In the genomic region with DNA sequence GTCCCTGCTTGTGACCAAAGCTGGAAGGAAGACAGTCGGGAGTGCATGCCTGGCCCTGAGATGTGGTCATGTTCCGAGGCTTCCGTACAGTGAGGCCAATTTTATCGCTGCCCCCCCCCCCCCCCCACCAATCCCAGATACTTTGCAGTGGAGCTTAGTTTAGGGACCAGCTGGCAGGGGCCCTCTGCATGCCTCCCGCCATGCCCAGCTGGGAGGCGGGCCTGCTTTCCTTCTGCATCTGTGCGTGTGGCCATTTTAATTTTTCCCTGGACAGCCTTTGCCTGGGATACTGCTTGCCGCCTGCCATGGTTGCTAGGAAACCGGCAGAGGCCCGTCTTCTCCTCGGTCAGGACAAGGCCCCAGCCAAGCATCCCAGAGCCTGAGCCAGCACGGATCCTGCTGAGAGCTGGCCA, we compare ENCODE assay signal across 10 mouse cellular contexts.
DNase-seq lines count a peak whose midpoint lies in the region; ATAC-seq lines count a peak whose summit lies in the region.
"Had no signal": no experiment of that assay in that cellular context is flagged by ENCODE, and none has a peak within 500 bp of the region (broad histone marks: within the 10 kb centered on the region; RNA-seq: fewer than 3 reads in every experiment).

No protein-coding gene starts in this region.

- peak; percentile 9 to 12 for DNase-seq in left cerebral cortex, adult 18-20 months (ENCODE audit: low spot score in 2 of 2)
- no peak for DNase-seq in left cerebral cortex, adult 11 months (ENCODE audit: low spot score)
- DNase-seq in midbrain, embryonic 10.5 days (ENCODE audit: low spot score) = peak; percentile 78
- DNase-seq in testis, postnatal 14 days (ENCODE audit: low spot score) = no peak
- no peak for DNase-seq in ovary, postnatal 14 days (ENCODE audit: low spot score)

- H3K4me2 ChIP-seq in forebrain, embryonic 12.5 days = peak overlapping the region; percentile 30
- H3K4me2 ChIP-seq in hindbrain, embryonic 13.5 days = peak overlapping the region; percentile 28
- no peak overlapping the region for H3K4me2 ChIP-seq in stomach, embryonic 16.5 days (ENCODE audit: low read depth, low read length)
- H3K4me2 ChIP-seq: embryonic facial prominence, embryonic 13.5 days had no signal

- no peak overlapping the region for H3K4me3 ChIP-seq in forebrain, embryonic 12.5 days (replicated peaks)
- H3K4me3 ChIP-seq in hindbrain, embryonic 13.5 days = no peak overlapping the region
- H3K4me3 ChIP-seq in midbrain, embryonic 10.5 days = peak overlapping the region; percentile 21; the same call in 1 of the 2 replicates
- H3K4me3 ChIP-seq in stomach, embryonic 16.5 days (replicated peaks; ENCODE audit: low read length) = no peak overlapping the region
- H3K4me3 ChIP-seq: embryonic facial prominence, embryonic 13.5 days had no signal

- no peaks in the 10 kb centered on the region for H3K9me3 ChIP-seq in forebrain, embryonic 12.5 days
- no peaks in the 10 kb centered on the region for H3K9me3 ChIP-seq in hindbrain, embryonic 13.5 days
- H3K9me3 ChIP-seq in midbrain, embryonic 10.5 days (replicated peaks) = no peaks in the 10 kb centered on the region
- H3K9me3 ChIP-seq in stomach, embryonic 16.5 days (replicated peaks; ENCODE audit: control insufficient read depth, low read length) = no peaks in the 10 kb centered on the region
- H3K9me3 ChIP-seq: embryonic facial prominence, embryonic 13.5 days had no signal

- 20% methylated on average over 11 of the region's 12 CpGs for WGBS in forebrain, embryonic 12.5 days
- WGBS in hindbrain, embryonic 13.5 days = 0% methylated on average over 12 of the region's 12 CpGs
- 29% methylated on average over 12 of the region's 12 CpGs for WGBS in midbrain, embryonic 10.5 days
- WGBS in stomach, embryonic 16.5 days = 45% methylated on average over 12 of the region's 12 CpGs

- ATAC-seq in forebrain, embryonic 12.5 days (ENCODE audit: low FRiP score) = peak; percentile 90
- peak; percentile 82 for ATAC-seq in hindbrain, embryonic 13.5 days (ENCODE audit: low FRiP score)
- peak; percentile 68 for ATAC-seq in stomach, embryonic 16.5 days (ENCODE audit: insufficient read depth, low FRiP score)

- H3K9ac ChIP-seq in forebrain, embryonic 12.5 days = no peak overlapping the region; the same call in 1 of the 2 replicates
- H3K9ac ChIP-seq in hindbrain, embryonic 13.5 days = peak overlapping the region; percentile 40; the same call in 1 of the 2 replicates
- H3K9ac ChIP-seq in stomach, embryonic 16.5 days (ENCODE audit: low read length) = no peak overlapping the region
- H3K9ac ChIP-seq: embryonic facial prominence, embryonic 13.5 days; liver, embryonic 14.5 days had no signal

- peak overlapping the region; percentile 81 for H3K27ac ChIP-seq in forebrain, embryonic 12.5 days
- peak overlapping the region; percentile 77 for H3K27ac ChIP-seq in hindbrain, embryonic 13.5 days
- peak overlapping the region; percentile 79 for H3K27ac ChIP-seq in midbrain, embryonic 10.5 days (replicated peaks)
- H3K27ac ChIP-seq in stomach, embryonic 16.5 days (ENCODE audit: low read length) = no peak overlapping the region
- H3K27ac ChIP-seq: embryonic facial prominence, embryonic 13.5 days; liver, embryonic 14.5 days had no signal

- H3K36me3 ChIP-seq in forebrain, embryonic 12.5 days (replicated peaks) = peaks cover under 1% of the 10 kb centered on the region; the same call in 1 of the 2 replicates
- no peaks in the 10 kb centered on the region for H3K36me3 ChIP-seq in hindbrain, embryonic 13.5 days
- H3K36me3 ChIP-seq in midbrain, embryonic 10.5 days = peaks cover 19% of the 10 kb centered on the region
- H3K36me3 ChIP-seq in stomach, embryonic 16.5 days (ENCODE audit: control insufficient read depth, insufficient read depth, low read length) = no peaks in the 10 kb centered on the region

- peaks cover 49% of the 10 kb centered on the region for H3K4me1 ChIP-seq in forebrain, embryonic 12.5 days
- H3K4me1 ChIP-seq in hindbrain, embryonic 13.5 days (replicated peaks) = peaks cover 61% of the 10 kb centered on the region
- peaks cover 56% of the 10 kb centered on the region for H3K4me1 ChIP-seq in midbrain, embryonic 10.5 days
- peaks cover 21% of the 10 kb centered on the region for H3K4me1 ChIP-seq in stomach, embryonic 16.5 days (ENCODE audit: control insufficient read depth, insufficient read depth, low read length)

- H3K27me3 ChIP-seq in forebrain, embryonic 12.5 days = peaks cover 21% of the 10 kb centered on the region
- H3K27me3 ChIP-seq in hindbrain, embryonic 13.5 days = peaks cover 6% of the 10 kb centered on the region; the same call in 1 of the 2 replicates
- no peaks in the 10 kb centered on the region for H3K27me3 ChIP-seq in midbrain, embryonic 10.5 days (ENCODE audit: low read depth, poor library complexity, severe bottlenecking)
- no peaks in the 10 kb centered on the region for H3K27me3 ChIP-seq in stomach, embryonic 16.5 days (ENCODE audit: control insufficient read depth, insufficient read depth, low read length)
- H3K27me3 ChIP-seq: embryonic facial prominence, embryonic 13.5 days had no signal

Comparison
In these comparisons a context has a peak if more than half of its experiments do, and no peak if none do; other contexts are left out.
1. DNase-seq: peak in left cerebral cortex, adult 18-20 months (2 of 2) and midbrain, embryonic 10.5 days (single experiment); none in left cerebral cortex, adult 11 months (single experiment), testis, postnatal 14 days (single experiment) and ovary, postnatal 14 days (single experiment).
2. Peak in every context shown above with its lines, with median percentiles within 50 percentile points of each other: ATAC-seq.